Mouse (Mus musculus) adrenal gland, adult (tissue): Measurements from ENCODE around the gene Gm45717.
"Not testable (repeated sequence)": the region's sequence is repeated elsewhere in the genome, so short reads cannot be mapped to it uniquely, and the experiment has no call there.

Source experiments
- DNase-seq, 2 experiments: peaks; one replicate each; pipeline ENCODE4 v3.0.0; 2022 to 2023; ENCODE audit warnings: low spot score in 1 of 2; ENCODE audit not compliant: inconsistent age in 2 of 2

The Gm45717 gene

DNA sequence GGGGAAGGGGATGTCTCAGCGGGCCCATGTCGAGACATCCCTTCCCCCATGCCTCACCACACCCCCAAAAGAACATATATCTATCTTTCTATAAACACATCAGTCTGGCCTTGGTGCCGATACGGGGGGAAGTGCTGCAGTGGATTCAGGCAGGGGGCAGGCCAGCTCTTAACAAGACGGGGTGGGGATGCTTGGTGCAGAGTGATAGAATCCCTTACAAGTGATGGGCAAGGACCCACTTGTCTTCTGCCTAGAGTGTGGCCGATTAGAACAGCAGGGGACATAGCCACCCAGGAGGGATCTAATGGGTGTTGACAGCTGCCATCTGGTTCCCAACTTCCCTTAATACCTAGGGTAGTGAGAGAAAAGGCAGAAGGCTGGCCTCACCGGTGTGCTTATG lies 15.2 kb upstream of the Gm45717 start:
- no peak for DNase-seq

DNA sequence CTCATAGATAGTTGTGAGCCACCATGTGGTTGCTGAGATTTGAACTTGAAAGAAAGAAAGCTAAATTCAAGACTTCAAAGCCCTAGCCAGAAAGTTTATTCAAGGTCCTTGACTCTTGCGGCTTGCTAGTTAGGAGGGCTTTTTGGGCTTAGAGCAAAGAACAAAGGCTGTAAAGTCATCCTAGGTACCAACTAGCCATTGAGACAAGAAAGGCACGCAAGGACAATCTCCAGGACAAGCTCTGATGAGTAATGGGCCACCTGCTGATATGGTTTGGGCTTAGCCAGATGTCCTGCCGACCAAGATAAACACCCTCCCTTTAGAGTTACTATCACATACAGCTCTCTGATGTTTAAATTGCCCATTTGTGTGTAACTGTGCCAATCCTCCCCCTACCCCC lies 13.0 kb upstream of the Gm45717 start:
- DNase-seq, result not testable (repeated sequence)

- DNase-seq, result no peak
Measured at GRCm38 (mm10) chr7:140967862-140968591, 12.3 kb upstream of the Gm45717 start.

DNA sequence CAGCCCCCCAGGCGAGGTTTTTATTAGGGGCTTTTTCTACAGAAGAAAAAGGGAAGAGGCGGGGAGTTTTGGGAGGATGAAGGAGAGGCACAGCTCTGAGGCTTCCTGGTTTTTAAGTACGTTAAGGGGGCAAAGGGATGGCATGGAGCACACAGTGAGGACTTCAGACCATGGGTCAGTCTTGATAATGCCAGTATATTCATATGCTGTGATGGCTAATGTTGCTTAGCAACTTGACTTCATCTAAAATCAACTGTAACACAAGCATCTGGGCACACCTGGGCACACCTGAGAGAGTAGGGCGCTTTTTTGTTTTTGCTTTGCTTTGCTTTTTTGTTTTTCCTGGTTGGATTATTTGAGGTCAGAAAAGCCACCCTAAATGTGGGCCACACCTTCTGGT lies 11.2 kb upstream of the Gm45717 start, which contains the start of gene Ifitm1:
Ifitm1 (plus strand) TSS at position 301 of the 400 bp plus-strand sequence.
- no peak for DNase-seq

GRCm38 (mm10) chr7:140962733-140963132 lies 7.0 kb upstream of the Gm45717 start:
- DNase-seq, result no peak

GRCm38 (mm10) chr7:140961416-140961815 lies 5.7 kb upstream of the Gm45717 start:
- DNase-seq, result no peak

DNA sequence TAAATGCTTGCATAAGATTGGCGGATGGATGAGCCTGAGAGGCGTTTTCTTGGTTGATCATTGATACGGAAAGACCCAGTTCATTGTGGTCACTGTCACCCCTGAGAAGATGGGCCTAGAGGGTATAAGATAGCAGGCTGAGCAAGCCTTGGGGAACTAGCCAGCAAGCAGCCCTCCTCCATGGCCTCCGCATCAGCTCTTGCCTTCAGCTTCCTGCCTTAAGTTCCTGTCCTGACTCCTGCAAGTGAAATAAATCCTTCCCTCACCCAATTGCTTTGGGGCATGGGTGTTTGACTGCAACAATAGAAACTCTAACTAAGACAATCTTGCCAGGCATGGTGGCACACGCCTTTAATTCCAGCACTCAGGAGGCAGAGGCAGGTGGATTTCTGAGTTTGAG lies 4.3 kb upstream of the Gm45717 start:
- DNase-seq, result no peak

- peak; percentile 56 to 86 for DNase-seq
Measured at GRCm38 (mm10) chr7:140959181-140959901, 3.6 kb upstream of the Gm45717 start.

DNA sequence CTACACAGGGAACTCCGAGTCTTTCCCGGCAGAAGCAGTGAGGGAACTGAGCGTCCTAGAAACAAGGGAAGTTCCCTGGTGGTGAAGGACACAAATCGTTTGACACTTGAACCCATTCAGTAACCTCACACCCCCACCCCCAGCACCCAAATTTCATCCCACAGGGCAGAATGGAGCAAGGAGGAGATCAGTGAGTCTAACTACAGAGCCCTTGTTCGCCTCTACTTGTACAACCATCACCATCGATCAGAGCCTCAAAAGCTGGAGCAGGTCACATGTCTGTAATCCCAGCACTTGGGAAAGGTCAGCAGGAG lies 776 bp upstream of the Gm45717 start:
- DNase-seq, result no peak

- DNase-seq, result no peak
Measured at GRCm38 (mm10) chr7:140955342-140955741, 395 bp downstream of the Gm45717 start.

DNA sequence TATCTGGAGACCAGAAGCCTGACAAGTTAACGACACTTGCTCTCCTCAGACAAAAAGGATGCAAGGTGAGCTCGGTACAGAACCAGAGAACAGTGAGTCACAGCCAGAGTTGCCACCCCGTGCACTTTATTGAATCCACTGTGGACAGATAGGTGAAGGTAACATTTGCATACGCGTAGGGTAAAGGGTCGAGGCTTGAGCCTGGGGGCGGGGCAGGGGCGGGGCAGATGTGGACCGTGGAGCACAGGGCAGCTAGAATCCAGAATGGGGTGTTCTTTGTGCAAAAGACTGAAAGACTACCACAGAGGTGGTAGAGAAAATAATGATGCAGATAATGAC lies 1.0 kb downstream of the Gm45717 start:
- peak in 1 of 2 experiments; percentile 43 for DNase-seq

DNA sequence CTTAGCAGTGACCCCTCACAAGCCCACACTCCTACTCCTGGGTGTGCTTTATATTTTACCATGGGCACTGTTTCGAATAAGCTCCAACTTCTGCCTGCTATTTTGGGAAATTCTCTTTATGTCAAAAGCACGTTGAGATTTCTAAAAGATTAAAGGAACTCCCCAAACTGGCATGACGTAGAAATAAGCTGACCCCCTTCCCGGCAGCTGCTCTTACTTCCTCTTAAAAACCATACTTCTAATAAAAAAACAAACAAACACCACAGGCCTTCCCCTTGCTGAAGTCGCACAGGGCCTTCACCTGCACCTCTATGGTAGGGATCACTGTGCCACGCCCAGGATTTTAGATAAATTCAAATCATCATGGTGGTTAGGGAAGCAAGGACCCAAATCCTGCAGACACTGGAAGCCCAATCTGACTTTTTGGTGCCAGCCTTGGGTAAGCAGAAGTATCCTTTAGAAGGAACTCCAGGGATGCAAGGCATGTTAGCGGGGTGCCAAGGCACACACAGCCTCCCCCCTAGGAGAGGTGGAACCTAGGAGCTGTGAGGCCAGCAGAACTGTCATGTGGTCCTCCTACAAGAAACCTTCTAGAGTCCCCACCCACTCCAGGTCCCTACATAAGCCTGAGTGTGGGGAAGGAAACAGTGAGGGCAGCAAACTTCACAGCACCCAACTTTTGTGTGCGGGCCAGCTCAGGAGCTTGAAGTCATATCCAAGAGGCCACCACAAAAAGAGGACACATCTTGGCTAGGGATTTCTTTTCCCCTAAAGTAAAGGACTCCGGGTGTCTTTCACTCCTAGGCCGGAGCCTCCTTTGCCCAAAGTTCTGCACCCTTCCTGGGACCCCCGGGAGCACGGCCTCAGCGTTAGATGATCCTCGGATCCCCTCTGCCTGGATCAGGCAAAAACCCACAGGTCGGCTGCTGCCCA lies 1.7 kb downstream of the Gm45717 start:
- peak; percentile 40 to 76 for DNase-seq

- DNase-seq, result peak in 1 of 2 experiments; percentile 63
Measured at GRCm38 (mm10) chr7:140953133-140953532, 2.6 kb downstream of the Gm45717 start.

DNA sequence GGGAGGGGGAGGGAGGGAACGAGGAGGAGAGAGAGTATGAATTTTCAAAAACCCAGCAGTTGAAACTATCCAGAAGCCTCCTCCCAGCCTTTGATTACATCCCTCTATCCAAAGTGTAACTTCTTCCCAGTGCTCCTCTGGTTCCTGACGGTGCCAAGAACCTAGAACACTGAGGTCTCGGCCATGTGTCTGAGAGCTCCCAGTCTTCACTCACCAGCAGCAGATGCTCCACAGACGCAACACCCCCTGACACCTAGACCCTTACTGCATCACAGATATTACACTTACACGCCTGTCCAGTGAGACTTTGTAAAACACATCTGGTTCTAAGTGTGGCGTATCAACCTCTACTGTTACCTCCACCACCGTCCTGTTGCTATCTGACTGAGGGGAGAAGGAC lies 3.3 kb downstream of the Gm45717 start:
- DNase-seq, result peak in 1 of 2 experiments; percentile 31

GRCm38 (mm10) chr7:140951765-140952164 lies 4.0 kb downstream of the Gm45717 start:
- no peak for DNase-seq

DNA sequence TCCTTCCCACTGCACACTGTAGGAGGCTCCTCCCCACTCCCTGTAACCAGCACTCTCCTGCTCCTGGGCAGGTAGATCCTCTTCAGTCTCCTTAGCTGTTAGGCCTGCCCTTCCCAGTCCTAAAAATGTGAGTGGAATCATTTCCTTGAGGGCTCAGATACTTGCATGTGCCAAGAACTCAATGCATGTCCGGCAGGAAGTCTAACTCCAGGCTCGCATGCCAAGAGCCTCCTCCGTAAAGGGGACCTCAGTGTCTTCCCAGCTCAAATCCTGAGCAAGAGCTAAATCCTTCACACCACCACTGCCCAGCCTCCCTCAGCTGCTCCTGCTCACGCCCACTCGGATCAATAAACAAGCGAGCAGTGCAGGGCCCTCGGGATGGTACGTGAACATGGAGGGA lies 4.7 kb downstream of the Gm45717 start:
- DNase-seq, result peak; percentile 55 to 78

- DNase-seq, result peak; percentile 80 to 85
Measured at GRCm38 (mm10) chr7:140949824-140950530, 5.8 kb downstream of the Gm45717 start, which contains the start of gene Ifitm5. Gene Ifitm5, minus strand, starts transcription at chr7:140950291.

GRCm38 (mm10) chr7:140949255-140949654 lies 6.5 kb downstream of the Gm45717 start:
- peak in 1 of 2 experiments; percentile 55 for DNase-seq

DNA sequence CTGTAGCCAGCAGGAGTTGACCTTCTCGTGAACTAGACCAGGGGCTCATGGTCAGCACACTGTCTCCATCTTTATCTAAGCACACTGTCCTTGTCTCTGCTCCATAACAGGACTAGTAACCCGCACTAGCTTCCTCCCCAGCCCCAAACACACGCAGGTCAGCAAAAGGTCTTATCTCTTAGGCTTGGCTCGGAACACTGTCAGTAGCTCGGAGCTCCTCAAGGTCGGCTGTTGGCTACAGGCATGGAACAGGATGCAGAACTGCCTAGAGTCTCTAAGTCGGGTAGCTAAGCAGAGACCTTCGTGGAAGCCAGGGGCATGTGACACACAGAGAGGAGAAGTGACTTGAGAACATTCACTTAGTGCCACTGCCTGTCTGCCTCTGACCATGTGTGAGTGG lies 7.6 kb downstream of the Gm45717 start:
- peak; percentile 87 to 90 for DNase-seq

DNA sequence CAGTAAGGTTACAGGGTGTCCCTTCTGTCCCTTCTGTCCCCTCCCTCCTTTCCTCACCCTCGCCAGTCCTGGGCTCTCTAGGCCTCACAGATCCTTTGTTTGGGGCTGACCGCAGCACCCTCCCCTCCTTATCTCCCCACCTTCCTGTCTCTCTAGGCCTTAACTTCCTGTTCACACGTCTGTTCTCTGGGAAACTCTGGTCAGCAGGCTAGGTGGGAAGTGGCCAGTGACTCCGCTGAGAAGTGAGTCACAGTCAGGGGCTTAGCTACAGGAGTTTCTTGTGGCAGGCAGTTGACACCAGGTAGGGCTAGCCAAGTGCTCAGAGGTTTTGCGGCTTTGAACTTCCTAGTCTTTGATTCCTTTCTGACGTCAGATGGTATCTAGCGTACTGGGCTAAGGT lies 8.8 kb downstream of the Gm45717 start:
- DNase-seq, result peak; percentile 36 to 62

DNA sequence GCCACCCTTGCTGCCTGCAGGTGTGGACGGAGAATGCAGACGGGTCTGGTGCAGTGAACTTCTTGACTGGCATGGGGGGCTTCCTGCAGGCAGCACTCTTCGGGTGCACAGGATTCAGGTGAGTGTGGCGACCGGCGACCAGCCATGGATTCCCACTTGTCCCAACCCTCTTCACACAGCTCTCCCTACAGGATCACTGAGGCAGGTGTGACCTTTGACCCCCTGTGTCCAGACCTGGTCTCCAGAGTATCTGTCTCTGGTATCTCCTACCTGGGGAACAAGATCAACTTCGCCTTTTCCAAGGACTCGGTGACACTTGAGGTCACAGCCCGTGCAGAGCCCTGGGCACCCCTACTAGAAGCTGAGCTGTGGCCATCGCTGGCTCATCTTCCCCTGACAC lies 9.4 kb downstream of the Gm45717 start:
- peak; percentile 35 to 46 for DNase-seq
